Mouse (Mus musculus) ES-Bruce4 (cell line): ENCODE measurements around the gene Ripply1.

ENCODE experiments used
- CTCF ChIP-seq: IDR thresholded peaks from one replicate; pipeline ENCODE4 v1.8.1; 2011; ENCODE audit warnings: low read depth, low read length
- POLR2A ChIP-seq: IDR thresholded peaks from one replicate; pipeline ENCODE4 v1.8.1; 2011; ENCODE audit warnings: low read length; ENCODE audit not compliant: insufficient read depth

- no peak for TF ChIP-seq POLR2A
- TF ChIP-seq CTCF, result no peak
Measured at GRCm38 (mm10) chrX:139778886-139779285, 3.3 kb downstream of the Ripply1 start.
